In genomic region chr7:36709239-36709638, GRCm38 (mm10) we compare ENCODE assay signal across 9 mouse cellular contexts. TPM values are rescaled to one million over a fixed set of nuclear protein-coding genes. Genes with fewer than 3 reads are reported as not detected.
DNase-seq lines count a peak whose midpoint lies in the region; ATAC-seq and TF ChIP-seq lines count a peak whose summit lies in the region.
"Had no signal": no experiment of that assay in that cellular context is flagged by ENCODE, and none has a peak within 500 bp of the region (broad histone marks: within the 10 kb centered on the region; RNA-seq: fewer than 3 reads in every experiment).

No protein-coding gene starts in this region.

- no peak for TF ChIP-seq POLR2A in testis, adult 2 months (IDR thresholded peaks at IDR 0.05; ENCODE audit: control insufficient read depth, low read depth, low read length)

- no peaks in the 10 kb centered on the region for H3K36me3 ChIP-seq in liver, embryonic 11.5 days (ENCODE audit: control insufficient read depth, insufficient read depth, low read length)
- no peaks in the 10 kb centered on the region for H3K36me3 ChIP-seq in embryonic facial prominence, embryonic 10.5 days (replicated peaks)
- no peaks in the 10 kb centered on the region for H3K36me3 ChIP-seq in lung, embryonic 16.5 days (ENCODE audit: control insufficient read depth, insufficient read depth, low read length)
- H3K36me3 ChIP-seq in testis, adult 2 months (ENCODE audit: control insufficient read depth, insufficient read depth, low read length) = no peaks in the 10 kb centered on the region
- H3K36me3 ChIP-seq: limb, embryonic 15.5 days had no signal

- H3K4me2 ChIP-seq in liver, embryonic 11.5 days = no peak overlapping the region
- H3K4me2 ChIP-seq in lung, embryonic 16.5 days (ENCODE audit: low read depth, low read length) = no peak overlapping the region

- intact Hi-C loops in heart, postnatal 14 days (cut with DNase I) = no loop called here
- intact Hi-C loops in left cerebral cortex, postnatal 25 days (cut with DNase I) = no loop called here

- no peak for ATAC-seq in liver, embryonic 11.5 days (replicated peaks; ENCODE audit: low FRiP score)
- peak; percentile 84 for ATAC-seq in lung, embryonic 16.5 days (ENCODE audit: low read depth)

- no peak overlapping the region for H3K27ac ChIP-seq in liver, embryonic 11.5 days (ENCODE audit: low read depth, low read length)
- H3K27ac ChIP-seq in embryonic facial prominence, embryonic 10.5 days (replicated peaks) = peak overlapping the region; percentile 48; the same call in 1 of the 2 replicates
- peak overlapping the region; percentile 36; the same call in 1 of the 2 replicates for H3K27ac ChIP-seq in lung, embryonic 16.5 days (ENCODE audit: low read length)
- no peak overlapping the region for H3K27ac ChIP-seq in testis, adult 2 months (ENCODE audit: control insufficient read depth, insufficient read depth, low read depth, low read length)
- H3K27ac ChIP-seq: limb, embryonic 15.5 days had no signal

- DNase-seq in liver = peak; percentile 33
- no peak for DNase-seq in liver, embryonic 11.5 days (ENCODE audit: low spot score)
- peak; percentile 61 for DNase-seq in embryonic facial prominence, embryonic 10.5 days (ENCODE audit: low spot score)
- DNase-seq in heart, postnatal 14 days = peak; percentile 53 to 69
- DNase-seq in left cerebral cortex, postnatal 25 days (ENCODE audit: low spot score in 2 of 2) = no peak
- DNase-seq in frontal cortex, postnatal 14 days (ENCODE audit: low spot score in 2 of 2) = no peak

- WGBS in liver, embryonic 11.5 days = 21% methylated on average over 2 of the region's 2 CpGs
- 27% methylated on average over 2 of the region's 2 CpGs for WGBS in embryonic facial prominence, embryonic 10.5 days
- WGBS in lung, embryonic 16.5 days = 18% methylated on average over 2 of the region's 2 CpGs

- peak; percentile 27; the same call in 1 of the 2 replicates for TF ChIP-seq CTCF in testis, adult 2 months (IDR thresholded peaks at IDR 0.05; ENCODE audit: control insufficient read depth, insufficient read depth, insufficient replicate concordance, low read depth, low read length)

- no peaks in the 10 kb centered on the region for H3K9me3 ChIP-seq in liver, embryonic 11.5 days (ENCODE audit: control insufficient read depth, low read length)
- H3K9me3 ChIP-seq in embryonic facial prominence, embryonic 10.5 days = no peaks in the 10 kb centered on the region
- H3K9me3 ChIP-seq in lung, embryonic 16.5 days (ENCODE audit: control insufficient read depth, low read length) = no peaks in the 10 kb centered on the region
- H3K9me3 ChIP-seq: limb, embryonic 15.5 days had no signal

- H3K27me3 ChIP-seq in liver, embryonic 11.5 days (replicated peaks; ENCODE audit: control insufficient read depth, insufficient read depth, low read length) = no peaks in the 10 kb centered on the region
- no peaks in the 10 kb centered on the region for H3K27me3 ChIP-seq in embryonic facial prominence, embryonic 10.5 days (replicated peaks; ENCODE audit: low read depth, poor library complexity, severe bottlenecking)
- no peaks in the 10 kb centered on the region for H3K27me3 ChIP-seq in lung, embryonic 16.5 days (ENCODE audit: control insufficient read depth, insufficient read depth, low read depth, low read length)
- H3K27me3 ChIP-seq in testis, adult 2 months (ENCODE audit: control insufficient read depth, insufficient read depth, low read length) = no peaks in the 10 kb centered on the region
- H3K27me3 ChIP-seq: limb, embryonic 15.5 days had no signal

- no peak overlapping the region for H3K9ac ChIP-seq in liver, embryonic 11.5 days (ENCODE audit: low read depth, low read length)
- no peak overlapping the region for H3K9ac ChIP-seq in lung, embryonic 16.5 days (ENCODE audit: low read length)
- H3K9ac ChIP-seq: limb, embryonic 15.5 days had no signal

- H3K4me1 ChIP-seq in liver, embryonic 11.5 days (replicated peaks; ENCODE audit: control insufficient read depth, insufficient read depth, low read length) = peaks cover 3% of the 10 kb centered on the region; the same call in 1 of the 2 replicates
- peaks cover 58% of the 10 kb centered on the region for H3K4me1 ChIP-seq in embryonic facial prominence, embryonic 10.5 days
- H3K4me1 ChIP-seq in lung, embryonic 16.5 days (replicated peaks; ENCODE audit: control insufficient read depth, insufficient read depth, low read length) = peaks cover 47% of the 10 kb centered on the region
- H3K4me1 ChIP-seq in testis, adult 2 months (ENCODE audit: control insufficient read depth, insufficient read depth, low read length) = peaks cover 2% of the 10 kb centered on the region; the same call in 1 of the 2 replicates

- H3K4me3 ChIP-seq in liver, embryonic 11.5 days (ENCODE audit: low read depth, low read length) = no peak overlapping the region
- no peak overlapping the region for H3K4me3 ChIP-seq in embryonic facial prominence, embryonic 10.5 days
- H3K4me3 ChIP-seq in lung, embryonic 16.5 days (ENCODE audit: low read length) = no peak overlapping the region
- no peak overlapping the region for H3K4me3 ChIP-seq in testis, adult 2 months (ENCODE audit: control insufficient read depth, low read depth, low read length)

RNA-seq across cellular contexts. Expression of gene Tshz3, which starts 11.3 kb away (rescaled TPM):
- 3.3 and 3.7 TPM in 2 replicates for polyA plus RNA-seq in liver, embryonic 11.5 days (2014; fragmentation: Nextera tagmentation; extraction: Ambion mirVana)
- 4.0 and 5.0 TPM in 2 replicates for polyA plus RNA-seq in embryonic facial prominence, embryonic 10.5 days (2016; fragmentation: Nextera tagmentation; extraction: Ambion mirVana)
- total RNA-seq in heart, postnatal 14 days (2021) = 1 to 10 TPM; 5.7 to 6.1 TPM
- 11.5 and 12.1 TPM in 2 replicates for polyA plus RNA-seq in lung, embryonic 16.5 days (2015; fragmentation: Nextera tagmentation; extraction: Ambion mirVana)
- 0.31 and 0.43 TPM in 2 replicates for polyA plus RNA-seq in testis, adult 2 months (2012; rRNA removed)
- 10 to 100 TPM; 43.3 to 44.1 TPM for total RNA-seq in left cerebral cortex, postnatal 25 days (2021)

Comparison
In these comparisons a context has a peak if more than half of its experiments do, and no peak if none do; other contexts are left out.
1. DNase-seq: peak in liver (single experiment), embryonic facial prominence, embryonic 10.5 days (single experiment) and heart, postnatal 14 days (2 of 2); none in liver, embryonic 11.5 days (single experiment), left cerebral cortex, postnatal 25 days (0 of 2) and frontal cortex, postnatal 14 days (0 of 2).
2. H3K27ac ChIP-seq: peak in embryonic facial prominence, embryonic 10.5 days (single experiment) and lung, embryonic 16.5 days (single experiment); none in liver, embryonic 11.5 days (single experiment) and testis, adult 2 months (single experiment).